Mouse (Mus musculus) embryonic fibroblast, embryonic 13.5 days (primary cell): ENCODE data around the gene Rgs9. TPM values are rescaled to one million over a fixed set of nuclear protein-coding genes. Genes with fewer than 3 reads are reported as not detected.

Experiments
- H3K27ac ChIP-seq: 2 replicates; pipeline ENCODE4 v1.5.1; 2012; ENCODE audit warnings: low read length, control low read depth, inconsistent platforms; ENCODE audit not compliant: insufficient read depth
- H3K4me1 ChIP-seq: 2 replicates; pipeline ENCODE4 v1.6.1; 2011; ENCODE audit warnings: low read length; ENCODE audit not compliant: control insufficient read depth, insufficient read depth
- H3K4me3 ChIP-seq: 2 replicates; pipeline ENCODE4 v1.5.1; 2011; ENCODE audit warnings: mild to moderate bottlenecking, control low read depth, low read length; ENCODE audit not compliant: insufficient read depth
- CTCF ChIP-seq: IDR thresholded peaks from 2 replicates; pipeline ENCODE4 v1.5.1; 2011; ENCODE audit warnings: mild to moderate bottlenecking, control low read depth, low read length, moderate library complexity, borderline replicate concordance; ENCODE audit not compliant: insufficient read depth
- POLR2A ChIP-seq: IDR thresholded peaks from 2 replicates; pipeline ENCODE4 v1.6.1; 2011; ENCODE audit warnings: low read depth, mild to moderate bottlenecking, control low read depth, low read length, moderate library complexity
- polyA plus RNA-seq: library from polyadenylated mRNA; stranded (reverse); fragments of >200 nt; gene quantifications from 2 replicates; pipeline ENCODE4 v1.2.4, GENCODE M21; 2011; ENCODE audit warnings: low read depth; ENCODE audit not compliant: missing spikeins, insufficient read length

Gene Rgs9
- polyA plus RNA-seq, 1 experiment: 0.33 TPM

- H3K27ac ChIP-seq: peak overlapping the region; percentile 48; the same call in 1 of the 2 replicates
- peak overlapping the region; percentile 24; the same call in 1 of the 2 replicates for H3K4me3 ChIP-seq
- 0 out of 2 replicates have a peak, but pooled peaks cover 10% of the 10 kb centered on the region for H3K4me1 ChIP-seq
- TF ChIP-seq CTCF: peak; percentile 52; the same call in 1 of the 2 replicates
- TF ChIP-seq POLR2A: no peak
Measured at GRCm38 (mm10) chr11:109331424-109331824, 33.5 kb upstream of the Rgs9 start.

GRCm38 (mm10) chr11:109330706-109331393 lies 32.9 kb upstream of the Rgs9 start:
- Histone ChIP-seq H3K27ac (no peak overlapping the region), H3K4me1 (0 out of 2 replicates have a peak, but pooled peaks cover 10% of the 10 kb centered on the region), H3K4me3 (no peak overlapping the region)
- TF ChIP-seq CTCF (no peak), POLR2A (no peak)

- H3K4me1 ChIP-seq: 0 out of 2 replicates have a peak, but pooled peaks cover 10% of the 10 kb centered on the region
- TF ChIP-seq POLR2A (no peak), CTCF (no peak)
- no peak overlapping the region for H3K27ac ChIP-seq
- H3K4me3 ChIP-seq: no peak overlapping the region
Measured at GRCm38 (mm10) chr11:109329331-109329730, 31.4 kb upstream of the Rgs9 start.

- Histone ChIP-seq H3K4me3 (no peak overlapping the region), H3K27ac (no peak overlapping the region)
- no peak for TF ChIP-seq POLR2A
- no peak for TF ChIP-seq CTCF
Measured at GRCm38 (mm10) chr11:109327952-109328351, 30.0 kb upstream of the Rgs9 start.

GRCm38 (mm10) chr11:109327381-109327780 lies 29.5 kb upstream of the Rgs9 start:
- TF ChIP-seq POLR2A (no peak), CTCF (no peak)
- Histone ChIP-seq H3K4me1 (0 out of 2 replicates have a peak, but pooled peaks cover 8% of the 10 kb centered on the region), H3K27ac (no peak overlapping the region), H3K4me3 (no peak overlapping the region)

More at GRCm38 (mm10) chr11:109327952-109328351, 30.0 kb upstream of the Rgs9 start:
- H3K4me1 ChIP-seq: 0 out of 2 replicates have a peak, but pooled peaks cover 10% of the 10 kb centered on the region

- H3K27ac ChIP-seq: no peak overlapping the region
- H3K4me3 ChIP-seq: no peak overlapping the region
- H3K4me1 ChIP-seq: 0 out of 2 replicates have a peak, but pooled peaks cover 4% of the 10 kb centered on the region
- TF ChIP-seq POLR2A (no peak), CTCF (no peak)
Measured at GRCm38 (mm10) chr11:109326270-109326669, 28.3 kb upstream of the Rgs9 start.

GRCm38 (mm10) chr11:109320361-109320933 lies 22.5 kb upstream of the Rgs9 start:
- TF ChIP-seq POLR2A: no peak
- TF ChIP-seq CTCF: no peak
- Histone ChIP-seq H3K27ac (no peak overlapping the region), H3K4me1 (no peaks in the 10 kb centered on the region), H3K4me3 (no peak overlapping the region)

GRCm38 (mm10) chr11:109319946-109320345 lies 22.0 kb upstream of the Rgs9 start:
- H3K27ac ChIP-seq: no peak overlapping the region
- H3K4me1 ChIP-seq: no peaks in the 10 kb centered on the region
- TF ChIP-seq POLR2A (no peak), CTCF (no peak)
- no peak overlapping the region for H3K4me3 ChIP-seq

- Histone ChIP-seq H3K4me3 (no peak overlapping the region), H3K4me1 (no peaks in the 10 kb centered on the region), H3K27ac (no peak overlapping the region)
- TF ChIP-seq CTCF: no peak
- TF ChIP-seq POLR2A: no peak
Measured at GRCm38 (mm10) chr11:109319471-109319870, 21.5 kb upstream of the Rgs9 start.

- Histone ChIP-seq H3K27ac (no peak overlapping the region), H3K4me3 (no peak overlapping the region), H3K4me1 (no peaks in the 10 kb centered on the region)
- TF ChIP-seq POLR2A: no peak
- TF ChIP-seq CTCF: peak; percentile 80; the same call in 1 of the 2 replicates
Measured at GRCm38 (mm10) chr11:109316921-109317320, 19.0 kb upstream of the Rgs9 start.
